Mouse (Mus musculus) cerebellum, adult 2 months (tissue): ENCODE measurements around the gene Slc8a1.

Experiments used
- CTCF ChIP-seq: fragments of 200-500 bp; IDR thresholded peaks from 2 replicates; pipeline ENCODE4 v1.5.1; 2011; ENCODE audit warnings: low read depth, mild to moderate bottlenecking, control low read depth, low read length, moderate library complexity, borderline replicate concordance; ENCODE audit not compliant: insufficient read depth
- POLR2A ChIP-seq: fragments of 200-500 bp; IDR thresholded peaks from 2 replicates; pipeline ENCODE4 v1.6.1; 2011; ENCODE audit warnings: low read length, control low read depth, borderline replicate concordance; ENCODE audit not compliant: insufficient read depth

GRCm38 (mm10) chr17:81504040-81504439 lies 234.1 kb downstream of the Slc8a1 start:
- TF ChIP-seq POLR2A (no peak), CTCF (no peak)
